Mouse (Mus musculus) lung, embryonic 15.5 days (tissue): Measurements from ENCODE around the gene Cgas. TPM values are rescaled to one million over a fixed set of nuclear protein-coding genes. Genes with fewer than 3 reads are reported as not detected.
"Not testable (repeated sequence)": the region's sequence is repeated elsewhere in the genome, so short reads cannot be mapped to it uniquely, and the experiment has no call there.

Experiments used
- ATAC-seq: fragments of 200-750 bp; cut with Nextera tagmentation; 2 replicates; pipeline ENCODE4 v1.8.0; 2017; ENCODE audit warnings: moderate number of reproducible peaks, borderline replicate concordance; ENCODE audit not compliant: low FRiP score, low TSS enrichment; ENCODE audit errors: extremely low read depth
- H3K27ac ChIP-seq: fragments of 300-500 bp; sonication (generic); 2 replicates; pipeline ENCODE4 v1.5.1; 2015; ENCODE audit warnings: moderate library complexity, mild to moderate bottlenecking, inconsistent platforms
- H3K27me3 ChIP-seq: fragments of 300-500 bp; sonication (generic); 2 replicates; pipeline ENCODE4 v1.6.1; 2015; ENCODE audit warnings: inconsistent platforms
- H3K36me3 ChIP-seq: fragments of 300-500 bp; sonication (generic); 2 replicates; pipeline ENCODE4 v1.6.1; 2015; ENCODE audit warnings: inconsistent platforms
- H3K4me1 ChIP-seq: fragments of 300-500 bp; sonication (generic); 2 replicates; pipeline ENCODE4 v1.6.1; 2015; ENCODE audit warnings: inconsistent platforms
- H3K4me2 ChIP-seq: fragments of 300-500 bp; sonication (generic); 2 replicates; pipeline ENCODE4 v1.6.1; 2015; ENCODE audit warnings: inconsistent platforms, mild to moderate bottlenecking, moderate library complexity
- H3K4me3 ChIP-seq: fragments of 300-500 bp; sonication (generic); 2 replicates; pipeline ENCODE4 v1.5.1; 2015; ENCODE audit warnings: mild to moderate bottlenecking, inconsistent platforms
- H3K9ac ChIP-seq: fragments of 300-500 bp; sonication (generic); 2 replicates; pipeline ENCODE4 v1.6.1; 2015; ENCODE audit warnings: inconsistent platforms
- H3K9me3 ChIP-seq: fragments of 300-500 bp; sonication (generic); 2 replicates; pipeline ENCODE4 v1.6.1; 2016; ENCODE audit warnings: inconsistent platforms
- WGBS: fragments of 180-500 bp; shearing (Covaris S2); methylation state at CpG from one replicate; pipeline ENCODE4 v1.1.7; 2015; 5-methylcytosine and 5-hydroxymethylcytosine counted together
- polyA plus RNA-seq: library from polyadenylated mRNA; unstranded; fragments of >200 nt; fragmentation: Nextera tagmentation; extraction: Ambion mirVana; gene quantifications from 2 replicates; pipeline ENCODE4 v1.2.1, GENCODE M21; 2015

The Cgas gene
- polyA plus RNA-seq, 1 experiment from 2014 or later = 2.6 TPM

DNA sequence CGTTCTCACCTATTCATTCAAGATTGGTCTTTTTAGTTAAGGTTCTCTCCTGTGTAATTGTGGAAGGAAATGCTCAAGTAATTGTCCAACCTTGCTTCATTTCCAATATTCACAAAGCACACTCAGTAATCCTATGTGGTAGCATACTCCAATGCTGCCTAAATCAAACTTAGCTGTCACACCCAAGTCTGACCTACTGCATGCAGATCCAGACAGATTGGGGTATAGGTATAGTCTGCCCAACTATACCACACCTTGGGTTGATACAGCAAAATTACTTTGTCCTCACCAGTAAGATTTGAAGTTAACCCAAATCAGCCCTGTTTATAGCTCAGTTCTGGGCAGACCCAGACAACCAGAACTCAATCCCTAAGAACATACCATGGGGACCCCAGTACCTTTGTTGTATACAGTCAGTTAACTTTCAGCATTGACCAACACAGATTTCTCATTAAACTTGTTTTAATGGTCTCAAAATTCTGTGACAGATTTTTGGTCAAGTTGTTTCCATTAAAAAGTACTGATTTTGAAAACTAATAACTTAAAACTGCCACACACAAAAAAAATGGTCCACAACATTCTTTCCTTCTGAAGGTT lies 35.1 kb upstream of the Cgas start:
- not testable (repeated sequence) for H3K27ac ChIP-seq, H3K9me3 ChIP-seq, H3K27me3 ChIP-seq, H3K9ac ChIP-seq, H3K4me3 ChIP-seq, ATAC-seq
- WGBS = 61% methylated on average over 1 of the region's 1 CpGs
- Histone ChIP-seq H3K4me1 (peaks cover 16% of the 10 kb centered on the region), H3K36me3 (peaks cover 39% of the 10 kb centered on the region), H3K4me2 (peak overlapping the region; percentile 12; the same call in 1 of the 2 replicates)

DNA sequence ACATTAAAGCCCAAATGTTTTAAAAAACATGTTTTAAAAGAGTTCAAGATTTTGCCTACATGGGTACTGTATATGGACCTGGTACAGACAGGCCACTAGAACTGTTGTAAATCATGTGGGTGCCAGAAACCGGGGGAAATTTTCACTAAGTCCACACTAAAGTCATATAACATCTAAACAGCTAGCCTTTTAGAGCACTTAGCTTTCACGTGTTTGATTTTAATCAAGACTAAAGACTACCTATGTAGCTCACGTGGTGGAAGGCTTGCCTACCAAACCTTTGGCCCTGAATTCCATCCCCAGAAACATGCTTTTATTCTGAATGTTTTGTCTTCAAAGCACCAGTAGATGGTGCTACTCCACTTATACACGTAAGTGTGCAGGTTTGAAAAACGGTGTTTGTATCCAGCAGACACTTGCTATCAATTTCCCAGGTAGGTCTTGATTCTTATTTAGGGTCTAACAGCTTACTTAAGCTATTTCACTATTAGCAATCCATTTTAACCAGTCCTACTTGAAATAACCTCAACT lies 34.0 kb upstream of the Cgas start:
- 0 out of 2 replicates have a peak overlapping the region, but pooled peaks have one; percentile 5 for H3K27ac ChIP-seq
- H3K4me3 ChIP-seq = no peak overlapping the region
- ATAC-seq = no peak
- H3K36me3 ChIP-seq = peaks cover 39% of the 10 kb centered on the region
- 5% methylated on average over 5 of the region's 5 CpGs for WGBS
- no peaks in the 10 kb centered on the region for H3K27me3 ChIP-seq
- no peak overlapping the region for H3K9ac ChIP-seq
- peaks cover 10% of the 10 kb centered on the region; the same call in 1 of the 2 replicates for H3K4me1 ChIP-seq
- no peak overlapping the region for H3K4me2 ChIP-seq
- H3K9me3 ChIP-seq = no peaks in the 10 kb centered on the region

DNA sequence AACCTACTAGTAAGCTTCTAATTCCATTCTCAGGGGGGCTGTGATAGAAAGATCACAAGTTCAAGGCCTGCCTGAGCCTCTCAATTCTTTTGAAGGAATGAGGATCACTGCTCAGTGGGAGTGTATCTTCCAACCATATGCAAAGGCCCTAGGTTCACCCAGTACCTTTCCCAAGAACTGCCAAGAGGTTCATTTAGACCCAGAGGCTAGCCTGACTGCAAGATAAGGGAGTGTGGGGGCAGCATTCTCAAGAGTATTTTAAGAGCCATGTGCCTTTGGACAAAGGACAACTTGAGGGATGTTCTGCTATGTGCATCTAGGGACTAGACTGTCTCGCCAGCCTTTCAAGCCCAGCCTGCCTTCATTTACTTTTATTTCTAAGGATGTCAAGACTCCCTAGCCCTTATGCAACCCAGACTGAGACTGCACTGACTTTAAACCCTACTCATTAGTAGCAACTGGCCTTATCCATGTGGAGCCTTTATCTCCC lies 33.5 kb upstream of the Cgas start:
- 15% methylated on average over 1 of the region's 1 CpGs for WGBS
- peaks cover 39% of the 10 kb centered on the region for H3K36me3 ChIP-seq

DNA sequence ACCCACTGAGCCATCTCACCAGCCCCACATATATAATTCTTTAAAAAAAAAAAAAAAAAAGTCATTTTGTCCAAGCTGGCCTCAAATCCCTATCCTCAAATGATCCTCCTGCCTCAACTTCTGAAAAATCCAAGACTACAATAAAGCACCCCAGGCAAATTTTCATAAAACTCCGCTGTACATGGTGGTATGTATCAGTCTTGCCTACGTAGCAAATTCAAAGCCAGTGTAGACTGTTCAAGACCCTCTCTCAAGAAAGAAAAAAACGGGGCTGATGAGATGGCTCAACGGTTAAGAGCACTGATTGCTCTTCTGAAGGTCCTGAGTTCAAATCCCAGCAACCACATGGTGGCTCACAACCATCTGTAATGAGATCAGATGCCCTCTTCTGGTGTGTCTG lies 32.8 kb upstream of the Cgas start:
- H3K4me2 ChIP-seq = no peak overlapping the region
- peaks cover 44% of the 10 kb centered on the region for H3K36me3 ChIP-seq
- H3K27me3 ChIP-seq = no peaks in the 10 kb centered on the region
- peaks cover 10% of the 10 kb centered on the region; the same call in 1 of the 2 replicates for H3K4me1 ChIP-seq
- H3K9ac ChIP-seq = no peak overlapping the region
- no peaks in the 10 kb centered on the region for H3K9me3 ChIP-seq
- H3K4me3 ChIP-seq = no peak overlapping the region
- no peak overlapping the region for H3K27ac ChIP-seq
- 68% methylated on average over 4 of the region's 4 CpGs for WGBS
- no peak for ATAC-seq

More for the DNA sequence above, 33.5 kb upstream of the Cgas start:
- ATAC-seq = peak; percentile 2; the same call in 1 of the 2 replicates
- Histone ChIP-seq H3K4me3 (no peak overlapping the region), H3K4me1 (peaks cover 10% of the 10 kb centered on the region; the same call in 1 of the 2 replicates), H3K27ac (peak overlapping the region; percentile 5; the same call in 1 of the 2 replicates), H3K9me3 (no peaks in the 10 kb centered on the region), H3K4me2 (no peak overlapping the region), H3K9ac (no peak overlapping the region), H3K27me3 (no peaks in the 10 kb centered on the region)

DNA sequence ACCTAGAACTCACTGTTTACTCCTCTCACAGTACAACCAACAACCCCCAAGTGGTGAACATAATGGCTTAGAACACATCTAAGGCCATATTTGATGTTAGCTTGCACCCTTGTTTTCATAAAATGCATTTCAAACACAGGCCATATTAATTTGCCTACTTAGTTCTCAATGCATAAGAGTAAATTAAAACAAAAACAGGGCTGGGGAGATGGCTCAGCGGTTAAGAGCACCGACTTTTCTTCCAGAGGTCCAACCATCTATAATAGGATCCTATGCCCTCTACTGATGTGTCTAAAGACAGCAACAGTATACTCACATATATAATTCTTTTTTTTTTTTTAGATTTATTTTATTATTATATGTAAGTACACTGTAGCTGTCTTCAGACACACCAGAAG lies 32.3 kb upstream of the Cgas start:
- Histone ChIP-seq H3K9me3 (no peaks in the 10 kb centered on the region), H3K9ac (no peak overlapping the region), H3K27ac (no peak overlapping the region), H3K4me3 (no peak overlapping the region), H3K27me3 (no peaks in the 10 kb centered on the region), H3K4me1 (peaks cover 10% of the 10 kb centered on the region; the same call in 1 of the 2 replicates), H3K4me2 (no peak overlapping the region), H3K36me3 (peaks cover 48% of the 10 kb centered on the region)
- 85% methylated on average over 2 of the region's 2 CpGs for WGBS
- no peak for ATAC-seq

DNA sequence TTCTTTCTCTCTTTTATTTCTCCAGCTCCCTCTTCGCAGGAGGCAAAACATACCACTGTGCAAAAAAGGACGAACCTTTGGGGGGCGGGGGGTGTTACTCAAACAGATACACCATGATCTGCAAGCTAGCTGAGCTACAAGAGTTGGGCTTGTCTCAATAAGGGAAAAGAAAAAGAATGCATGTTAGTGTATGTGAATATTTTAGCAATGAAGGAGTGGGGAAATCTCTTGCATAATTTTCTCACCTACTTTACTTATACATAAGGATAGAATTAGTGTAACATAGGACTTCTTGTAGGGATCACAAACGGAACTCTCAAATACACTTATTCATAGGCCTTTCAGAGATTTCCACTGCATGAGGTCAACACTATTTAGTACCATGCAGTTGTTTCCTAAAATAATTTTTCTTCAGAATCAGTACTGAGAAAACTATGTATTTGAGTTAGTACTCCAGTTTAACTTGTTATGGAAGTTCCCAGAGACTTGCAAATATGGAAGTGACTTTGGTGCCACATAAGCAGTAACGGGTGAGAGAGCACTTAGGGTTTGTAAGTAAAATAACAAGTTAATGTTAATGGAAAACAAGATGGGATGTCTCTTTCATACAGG lies 31.8 kb upstream of the Cgas start:
- Histone ChIP-seq H3K4me2 (no peak overlapping the region), H3K9me3 (no peaks in the 10 kb centered on the region), H3K27me3 (no peaks in the 10 kb centered on the region), H3K36me3 (peaks cover 49% of the 10 kb centered on the region), H3K27ac (no peak overlapping the region), H3K9ac (no peak overlapping the region), H3K4me1 (peaks cover 10% of the 10 kb centered on the region; the same call in 1 of the 2 replicates), H3K4me3 (no peak overlapping the region)
- WGBS = 69% methylated on average over 5 of the region's 5 CpGs
- ATAC-seq = no peak

DNA sequence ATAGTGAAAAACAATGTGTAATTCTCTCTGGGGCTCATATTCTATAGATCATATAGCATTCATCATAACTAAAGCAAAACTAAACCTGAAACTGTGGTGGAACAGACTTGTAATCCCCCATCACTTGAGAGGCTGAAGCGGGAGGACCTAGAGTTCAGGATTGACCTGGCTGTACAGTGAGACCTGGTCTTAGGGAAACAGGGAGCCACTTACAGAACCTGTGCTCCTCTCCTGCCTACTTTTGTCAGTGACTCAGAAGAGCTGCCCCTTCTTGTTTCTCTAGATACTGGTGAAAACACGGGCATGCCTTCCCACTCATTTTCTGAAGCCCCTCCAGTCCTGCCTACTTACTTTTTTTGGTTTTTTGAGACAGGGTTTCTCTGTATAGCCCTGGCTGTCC lies 31.2 kb upstream of the Cgas start:
- no peak overlapping the region for H3K4me3 ChIP-seq
- 68% methylated on average over 2 of the region's 2 CpGs for WGBS
- H3K4me1 ChIP-seq = peaks cover 10% of the 10 kb centered on the region; the same call in 1 of the 2 replicates
- ATAC-seq = no peak
- H3K27ac ChIP-seq = no peak overlapping the region
- peaks cover 46% of the 10 kb centered on the region for H3K36me3 ChIP-seq
- H3K27me3 ChIP-seq = no peaks in the 10 kb centered on the region
- no peak overlapping the region for H3K4me2 ChIP-seq
- H3K9ac ChIP-seq = no peak overlapping the region
- H3K9me3 ChIP-seq = no peaks in the 10 kb centered on the region

DNA sequence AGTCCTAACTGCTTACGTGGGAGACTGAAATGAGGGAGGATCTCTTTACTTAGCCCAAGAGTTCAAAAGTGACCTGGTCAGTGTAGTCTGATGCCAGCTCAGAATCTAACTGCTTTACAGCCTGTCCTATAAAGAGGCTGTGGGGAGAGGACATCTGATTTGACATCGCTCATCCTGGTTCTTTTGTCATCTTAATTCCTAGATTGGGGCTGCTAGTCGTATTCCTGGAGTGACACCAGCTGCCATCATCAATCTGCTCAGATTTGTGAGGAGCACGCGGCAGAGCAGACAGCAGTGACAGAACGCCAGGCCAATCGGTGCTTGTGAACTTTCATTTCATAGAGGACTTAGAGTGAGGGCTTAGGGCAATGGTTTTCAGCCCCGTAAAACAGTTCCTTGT lies 30.6 kb upstream of the Cgas start:
- Histone ChIP-seq H3K4me2 (no peak overlapping the region), H3K27me3 (no peaks in the 10 kb centered on the region), H3K27ac (no peak overlapping the region), H3K36me3 (peaks cover 48% of the 10 kb centered on the region), H3K4me3 (no peak overlapping the region), H3K9me3 (no peaks in the 10 kb centered on the region), H3K4me1 (0 out of 2 replicates have a peak, but pooled peaks cover 5% of the 10 kb centered on the region), H3K9ac (no peak overlapping the region)
- ATAC-seq = no peak
- WGBS = 81% methylated on average over 8 of the region's 8 CpGs

DNA sequence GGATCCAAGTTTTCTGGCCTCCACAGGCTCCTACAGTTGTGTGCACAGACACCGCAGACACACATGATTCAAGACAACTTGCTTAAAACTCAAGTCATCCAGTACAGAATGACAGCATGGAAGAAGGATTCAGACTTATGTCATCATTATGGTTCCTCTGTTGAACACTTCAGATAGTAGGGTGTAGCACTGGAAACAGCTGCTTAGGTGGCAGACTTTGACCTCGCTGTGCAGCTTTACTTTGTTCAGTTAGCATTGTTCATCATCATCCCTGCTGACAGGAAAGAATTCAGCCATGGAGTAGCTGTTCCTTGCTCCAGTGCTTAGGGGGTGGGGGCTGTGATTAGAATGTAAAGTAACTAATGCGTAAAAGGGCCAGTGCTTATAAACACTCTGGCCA lies 22.7 kb upstream of the Cgas start:
- 89% methylated on average over 3 of the region's 3 CpGs for WGBS
- Histone ChIP-seq H3K9me3 (no peaks in the 10 kb centered on the region), H3K27me3 (no peaks in the 10 kb centered on the region), H3K4me1 (no peaks in the 10 kb centered on the region), H3K4me2 (no peak overlapping the region), H3K9ac (no peak overlapping the region), H3K4me3 (no peak overlapping the region), H3K27ac (no peak overlapping the region), H3K36me3 (peaks cover 77% of the 10 kb centered on the region)
- no peak for ATAC-seq

DNA sequence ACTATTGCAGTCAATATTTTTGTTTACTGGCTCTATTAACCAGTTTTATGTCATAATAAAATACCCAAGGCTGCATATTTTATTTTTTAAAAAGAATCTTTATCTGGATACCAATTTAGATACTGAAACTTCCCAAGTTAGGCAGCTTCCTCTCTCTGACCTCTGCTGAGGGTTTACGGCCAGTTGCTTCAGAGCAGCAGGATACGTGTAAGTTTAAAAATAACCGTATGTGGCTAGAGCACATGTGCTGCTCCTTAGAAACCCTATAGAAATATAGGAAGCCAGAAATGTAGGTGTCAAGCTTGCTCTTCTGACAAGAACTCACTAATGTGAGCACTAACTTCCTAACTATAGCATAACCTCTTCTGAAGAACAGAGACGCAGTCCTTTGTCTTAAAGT lies 20.3 kb upstream of the Cgas start:
- Histone ChIP-seq H3K4me2 (no peak overlapping the region), H3K4me3 (no peak overlapping the region), H3K9me3 (no peaks in the 10 kb centered on the region), H3K9ac (no peak overlapping the region), H3K27ac (no peak overlapping the region), H3K27me3 (no peaks in the 10 kb centered on the region), H3K4me1 (no peaks in the 10 kb centered on the region), H3K36me3 (peaks cover 76% of the 10 kb centered on the region)
- ATAC-seq = no peak
- 89% methylated on average over 4 of the region's 4 CpGs for WGBS

DNA sequence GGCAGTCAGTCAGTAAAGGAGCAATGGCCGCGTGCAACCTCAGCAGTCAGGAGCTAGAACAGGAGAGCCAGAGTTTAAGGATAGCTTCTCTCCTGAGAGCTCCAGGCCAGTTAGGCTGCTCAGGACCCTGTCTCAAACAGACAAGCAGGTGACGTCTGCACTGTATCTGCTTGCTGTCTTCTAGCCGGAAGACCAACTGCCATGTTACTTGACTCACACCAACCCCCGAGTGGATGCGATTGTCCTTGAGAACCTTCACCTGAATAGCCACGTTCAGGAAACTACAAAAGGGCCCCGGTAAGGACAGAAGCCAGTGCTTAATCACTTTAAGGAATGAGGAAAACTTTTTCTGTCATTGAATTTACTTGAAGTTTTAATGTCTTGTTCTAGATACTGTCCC lies 14.0 kb upstream of the Cgas start:
- Histone ChIP-seq H3K36me3 (peaks cover 61% of the 10 kb centered on the region), H3K27ac (no peak overlapping the region), H3K4me1 (no peaks in the 10 kb centered on the region), H3K4me2 (no peak overlapping the region), H3K27me3 (no peaks in the 10 kb centered on the region), H3K9ac (no peak overlapping the region), H3K4me3 (no peak overlapping the region), H3K9me3 (no peaks in the 10 kb centered on the region)
- ATAC-seq = no peak
- WGBS = 92% methylated on average over 8 of the region's 8 CpGs

DNA sequence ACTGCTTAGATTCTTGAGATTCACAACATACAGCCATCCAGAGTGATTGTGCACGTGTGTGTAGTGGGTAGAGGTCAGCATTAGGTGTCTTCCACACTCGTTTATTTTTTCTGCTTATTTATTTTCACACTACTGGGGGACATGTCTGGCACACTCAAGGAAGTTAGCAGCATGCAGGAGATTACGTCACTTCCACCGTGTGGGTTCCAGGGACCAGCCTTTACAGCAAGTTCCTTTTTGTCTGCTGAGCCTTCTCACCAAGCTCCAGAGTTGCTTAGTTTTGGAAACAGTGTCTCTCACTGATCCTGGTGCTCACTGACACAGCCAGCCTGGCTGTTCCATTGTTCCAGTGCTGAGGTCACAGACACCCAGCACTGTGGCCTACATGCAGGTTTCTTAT lies 8.3 kb upstream of the Cgas start:
- ATAC-seq = no peak
- 63% methylated on average over 4 of the region's 4 CpGs for WGBS
- no peak overlapping the region for H3K9ac ChIP-seq
- H3K4me1 ChIP-seq = peaks cover 11% of the 10 kb centered on the region
- no peak overlapping the region for H3K27ac ChIP-seq
- peaks cover 37% of the 10 kb centered on the region for H3K36me3 ChIP-seq
- H3K27me3 ChIP-seq = peaks cover 4% of the 10 kb centered on the region; the same call in 1 of the 2 replicates
- H3K4me3 ChIP-seq = no peak overlapping the region
- no peak overlapping the region for H3K4me2 ChIP-seq
- no peaks in the 10 kb centered on the region for H3K9me3 ChIP-seq
